Mouse (Mus musculus): ENCODE measurements at regions not wholly inside any gene's neighbourhood (a gene's known extent, or its start where the extent isn't known, plus 50 kb on each side); places are given as distances from the start of the nearest gene placed in this dataset.

GRCm38 (mm10) chr11:71512271-71513066 lies 237.3 kb upstream of the Wscd1 start:
- H3K4me3 ChIP-seq (ENCODE audit: low read depth, low read length): no peak overlapping the region
- no peaks in the 10 kb centered on the region for H3K27me3 ChIP-seq (ENCODE audit: insufficient read depth, low read length)
- no peaks in the 10 kb centered on the region for H3K4me1 ChIP-seq (ENCODE audit: insufficient read depth, low read depth, low read length)
- H3K36me3 ChIP-seq (replicated peaks): no peaks in the 10 kb centered on the region
- no peak for ATAC-seq (ENCODE audit: extremely low read depth, insufficient number of reproducible peaks, low FRiP score, poor library complexity, severe bottlenecking)
- DNase-seq (ENCODE audit: low spot score): no peak
- no peak for TF ChIP-seq POLR2AphosphoS5 (IDR thresholded peaks at IDR 0.05; ENCODE audit: insufficient replicate concordance, low read depth, low read length)
- TF ChIP-seq CTCF (IDR thresholded peaks at IDR 0.05; ENCODE audit: low read depth, low read length): no peak
- no peak for TF ChIP-seq TAL1 (conservative IDR thresholded peaks at IDR 0.05; ENCODE audit: low read depth, low read length)
- TF ChIP-seq GATA2 (IDR thresholded peaks at IDR 0.05; ENCODE audit: borderline replicate concordance, low read depth, low read length): no peak
- TF ChIP-seq GATA1 (IDR thresholded peaks at IDR 0.05; ENCODE audit: borderline replicate concordance, low read length): no peak
- peaks cover 39% of the 10 kb centered on the region for H3K9me3 ChIP-seq (replicated peaks)

- no peak for TF ChIP-seq POLR2AphosphoS5 (IDR thresholded peaks at IDR 0.05; ENCODE audit: insufficient replicate concordance, low read depth, low read length)
- no peak for TF ChIP-seq GATA1 (IDR thresholded peaks at IDR 0.05; ENCODE audit: borderline replicate concordance, low read length)
- no peak for TF ChIP-seq GATA2 (IDR thresholded peaks at IDR 0.05; ENCODE audit: borderline replicate concordance, low read depth, low read length)
- no peak for TF ChIP-seq TAL1 (conservative IDR thresholded peaks at IDR 0.05; ENCODE audit: low read depth, low read length)
- no peak for TF ChIP-seq CTCF (IDR thresholded peaks at IDR 0.05; ENCODE audit: low read depth, low read length)
- H3K27me3 ChIP-seq (ENCODE audit: insufficient read depth, low read length): no peaks in the 10 kb centered on the region
Measured at GRCm38 (mm10) chr11:71513067-71513350, 236.7 kb upstream of the Wscd1 start.

DNA sequence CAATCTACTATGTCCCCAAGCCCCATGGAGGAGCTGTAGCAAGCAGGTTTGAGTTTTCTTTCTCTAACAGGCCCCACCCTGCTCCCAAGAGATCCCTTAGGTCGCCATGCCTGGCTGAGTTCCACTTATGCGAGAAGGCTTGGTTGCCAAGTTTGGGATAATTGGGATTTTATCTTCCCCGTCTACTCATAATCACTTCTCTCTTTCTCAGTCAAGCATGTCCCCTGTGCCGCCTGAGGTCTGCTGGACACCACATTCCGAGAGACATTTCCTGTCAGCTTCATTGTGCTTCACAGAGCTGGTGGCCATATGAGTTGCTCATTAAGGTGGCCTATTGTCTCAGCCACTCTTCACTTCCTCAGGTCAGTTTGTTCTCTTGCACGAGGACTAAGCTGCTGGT lies 234.5 kb upstream of the Wscd1 start:
- TF ChIP-seq TAL1 (conservative IDR thresholded peaks at IDR 0.05; ENCODE audit: low read depth, low read length) (no peak), GATA1 (IDR thresholded peaks at IDR 0.05; ENCODE audit: borderline replicate concordance, low read length) (no peak), GATA2 (IDR thresholded peaks at IDR 0.05; ENCODE audit: borderline replicate concordance, low read depth, low read length) (no peak), POLR2AphosphoS5 (IDR thresholded peaks at IDR 0.05; ENCODE audit: insufficient replicate concordance, low read depth, low read length) (no peak), CTCF (IDR thresholded peaks at IDR 0.05; ENCODE audit: low read depth, low read length) (no peak)
- H3K36me3 ChIP-seq (replicated peaks): no peaks in the 10 kb centered on the region
- no peak overlapping the region for H3K4me3 ChIP-seq (ENCODE audit: low read depth, low read length)
- H3K27me3 ChIP-seq (ENCODE audit: insufficient read depth, low read length): no peaks in the 10 kb centered on the region
- ATAC-seq (ENCODE audit: extremely low read depth, insufficient number of reproducible peaks, low FRiP score, poor library complexity, severe bottlenecking): no peak
- peaks cover 57% of the 10 kb centered on the region for H3K9me3 ChIP-seq (replicated peaks)
- no peaks in the 10 kb centered on the region for H3K4me1 ChIP-seq (ENCODE audit: insufficient read depth, low read depth, low read length)
- no peak for DNase-seq (ENCODE audit: low spot score)

More at GRCm38 (mm10) chr11:71513067-71513350, 236.7 kb upstream of the Wscd1 start:
- Histone ChIP-seq H3K4me3 (ENCODE audit: low read depth, low read length) (no peak overlapping the region), H3K9me3 (replicated peaks) (peaks cover 44% of the 10 kb centered on the region), H3K4me1 (ENCODE audit: insufficient read depth, low read depth, low read length) (no peaks in the 10 kb centered on the region), H3K36me3 (replicated peaks) (no peaks in the 10 kb centered on the region)
- DNase-seq (ENCODE audit: low spot score) (no peak), ATAC-seq (ENCODE audit: extremely low read depth, insufficient number of reproducible peaks, low FRiP score, poor library complexity, severe bottlenecking) (no peak)

DNA sequence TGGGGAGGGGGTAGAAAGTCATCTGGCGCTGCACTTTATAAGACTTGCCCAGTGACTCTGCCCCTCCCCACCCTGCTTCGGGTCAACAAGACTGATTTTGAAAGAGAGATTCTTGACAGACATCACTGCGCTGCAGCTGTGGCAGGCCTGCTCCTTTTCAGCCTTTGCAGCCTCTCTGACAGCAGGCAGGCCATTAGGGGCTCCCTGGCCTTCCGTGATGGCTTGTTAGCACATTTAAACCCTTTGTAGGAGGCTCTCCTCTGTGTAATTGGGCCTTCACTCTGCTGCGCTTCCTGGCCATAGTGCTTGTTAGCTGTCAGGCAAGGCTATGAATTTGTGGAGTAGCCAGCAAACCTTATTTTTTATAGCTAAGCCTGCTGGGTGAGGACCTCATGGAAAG lies 232.3 kb upstream of the Wscd1 start:
- no peak overlapping the region for H3K4me3 ChIP-seq (ENCODE audit: low read depth, low read length)
- TF ChIP-seq POLR2AphosphoS5 (IDR thresholded peaks at IDR 0.05; ENCODE audit: insufficient replicate concordance, low read depth, low read length): no peak
- TF ChIP-seq TAL1 (conservative IDR thresholded peaks at IDR 0.05; ENCODE audit: low read depth, low read length): no peak
- TF ChIP-seq GATA2 (IDR thresholded peaks at IDR 0.05; ENCODE audit: borderline replicate concordance, low read depth, low read length): no peak
- TF ChIP-seq GATA1 (IDR thresholded peaks at IDR 0.05; ENCODE audit: borderline replicate concordance, low read length): no peak
- TF ChIP-seq CTCF (IDR thresholded peaks at IDR 0.05; ENCODE audit: low read depth, low read length): no peak
- no peaks in the 10 kb centered on the region for H3K4me1 ChIP-seq (ENCODE audit: insufficient read depth, low read depth, low read length)
- no peaks in the 10 kb centered on the region for H3K27me3 ChIP-seq (ENCODE audit: insufficient read depth, low read length)
- DNase-seq (ENCODE audit: low spot score) (no peak), ATAC-seq (ENCODE audit: extremely low read depth, insufficient number of reproducible peaks, low FRiP score, poor library complexity, severe bottlenecking) (no peak)
- H3K9me3 ChIP-seq (replicated peaks): peaks cover 58% of the 10 kb centered on the region
- no peaks in the 10 kb centered on the region for H3K36me3 ChIP-seq (replicated peaks)

- H3K9me3 ChIP-seq (replicated peaks): peaks cover 42% of the 10 kb centered on the region
Measured at GRCm38 (mm10) chr11:71527691-71528090, 222.0 kb upstream of the Wscd1 start.

GRCm38 (mm10) chr11:71528588-71528987 lies 221.1 kb upstream of the Wscd1 start:
- H3K4me1 ChIP-seq (ENCODE audit: insufficient read depth, low read depth, low read length): no peaks in the 10 kb centered on the region
- no peaks in the 10 kb centered on the region for H3K36me3 ChIP-seq (replicated peaks)
- no peak for ATAC-seq (ENCODE audit: extremely low read depth, insufficient number of reproducible peaks, low FRiP score, poor library complexity, severe bottlenecking)
- TF ChIP-seq POLR2AphosphoS5 (IDR thresholded peaks at IDR 0.05; ENCODE audit: insufficient replicate concordance, low read depth, low read length) (no peak), CTCF (IDR thresholded peaks at IDR 0.05; ENCODE audit: low read depth, low read length) (no peak), GATA1 (IDR thresholded peaks at IDR 0.05; ENCODE audit: borderline replicate concordance, low read length) (no peak), GATA2 (IDR thresholded peaks at IDR 0.05; ENCODE audit: borderline replicate concordance, low read depth, low read length) (no peak), TAL1 (conservative IDR thresholded peaks at IDR 0.05; ENCODE audit: low read depth, low read length) (no peak)
- no peak for DNase-seq (ENCODE audit: low spot score)
- H3K4me3 ChIP-seq (ENCODE audit: low read depth, low read length): no peak overlapping the region
- no peaks in the 10 kb centered on the region for H3K27me3 ChIP-seq (ENCODE audit: insufficient read depth, low read length)
- peaks cover 39% of the 10 kb centered on the region for H3K9me3 ChIP-seq (replicated peaks)

More at GRCm38 (mm10) chr11:71527691-71528090, 222.0 kb upstream of the Wscd1 start:
- H3K27me3 ChIP-seq (ENCODE audit: insufficient read depth, low read length): no peaks in the 10 kb centered on the region
- H3K4me1 ChIP-seq (ENCODE audit: insufficient read depth, low read depth, low read length): no peaks in the 10 kb centered on the region
- TF ChIP-seq GATA2 (IDR thresholded peaks at IDR 0.05; ENCODE audit: borderline replicate concordance, low read depth, low read length) (no peak), CTCF (IDR thresholded peaks at IDR 0.05; ENCODE audit: low read depth, low read length) (no peak), GATA1 (IDR thresholded peaks at IDR 0.05; ENCODE audit: borderline replicate concordance, low read length) (no peak), TAL1 (conservative IDR thresholded peaks at IDR 0.05; ENCODE audit: low read depth, low read length) (no peak), POLR2AphosphoS5 (IDR thresholded peaks at IDR 0.05; ENCODE audit: insufficient replicate concordance, low read depth, low read length) (no peak)
- no peak overlapping the region for H3K4me3 ChIP-seq (ENCODE audit: low read depth, low read length)
- no peak for ATAC-seq (ENCODE audit: extremely low read depth, insufficient number of reproducible peaks, low FRiP score, poor library complexity, severe bottlenecking)
- H3K36me3 ChIP-seq (replicated peaks): no peaks in the 10 kb centered on the region
- DNase-seq (ENCODE audit: low spot score): no peak
